Mouse (Mus musculus) forebrain, postnatal 0 days (tissue): ENCODE results near the gene Mtx1. TPM values are rescaled to one million over a fixed set of nuclear protein-coding genes. Genes with fewer than 3 reads are reported as not detected.

Experiments
- ATAC-seq: fragments of 200-750 bp; cut with Nextera tagmentation; 2 replicates; pipeline ENCODE4 v1.8.0; 2017; ENCODE audit warnings: mild to moderate bottlenecking, moderate library complexity
- DNase-seq: peaks from one replicate; pipeline ENCODE4 v3.0.0-alpha.2; 2015
- H3K27ac ChIP-seq: fragments of 300-500 bp; sonication (generic); 2 replicates; pipeline ENCODE4 v1.5.1; 2014; ENCODE audit warnings: low read depth, mild to moderate bottlenecking, antibody characterized with exemption, low read length, moderate library complexity, mixed read lengths
- H3K27me3 ChIP-seq: fragments of 300-500 bp; sonication (generic); 2 replicates; pipeline ENCODE4 v1.6.1; 2014; ENCODE audit warnings: mild to moderate bottlenecking, low read length, mixed read lengths; ENCODE audit not compliant: insufficient read depth
- H3K36me3 ChIP-seq: fragments of 300-500 bp; sonication (generic); 2 replicates; pipeline ENCODE4 v1.6.1; 2014; ENCODE audit warnings: mild to moderate bottlenecking, moderate library complexity; ENCODE audit not compliant: insufficient read depth
- H3K4me1 ChIP-seq: fragments of 300-500 bp; sonication (generic); 2 replicates; pipeline ENCODE4 v1.6.1; 2014; ENCODE audit warnings: antibody characterized with exemption; ENCODE audit not compliant: insufficient read depth
- H3K4me2 ChIP-seq: fragments of 300-500 bp; sonication (generic); 2 replicates; pipeline ENCODE4 v1.6.1; 2014; ENCODE audit warnings: low read depth, mild to moderate bottlenecking, moderate library complexity
- H3K4me3 ChIP-seq: fragments of 300-500 bp; sonication (generic); 2 replicates; pipeline ENCODE4 v1.5.1; 2014; ENCODE audit warnings: low read depth, low read length, mixed read lengths
- H3K9ac ChIP-seq: fragments of 300-500 bp; sonication (generic); 2 replicates; pipeline ENCODE4 v1.6.1; 2014; ENCODE audit warnings: mild to moderate bottlenecking
- H3K9me3 ChIP-seq: fragments of 300-500 bp; sonication (generic); 2 replicates; pipeline ENCODE4 v1.6.1; 2016; ENCODE audit warnings: low read length
- CTCF ChIP-seq: sonication (generic); IDR thresholded peaks from 2 replicates; pipeline ENCODE4 v1.5.1; 2016; ENCODE audit warnings: antibody characterized with exemption, control low read depth, low read depth
- WGBS: fragments of 180-500 bp; shearing (Covaris S2); extraction: QIAGEN DNeasy Blood & Tissue Kit; methylation state at CpG from one replicate; pipeline ENCODE4 v1.1.7; 2014; 5-methylcytosine and 5-hydroxymethylcytosine counted together
- polyA plus RNA-seq: library from polyadenylated mRNA; unstranded; fragments of >200 nt; fragmentation: Nextera tagmentation; extraction: Ambion mirVana; gene quantifications from 2 replicates; pipeline ENCODE4 v1.2.1, GENCODE M21; 2015
- total RNA-seq: library from RNA; depleted of rRNA; stranded (reverse); fragments of >200 nt; gene quantifications from 2 replicates; pipeline ENCODE4 v1.2.3, GENCODE M21; 2014

Gene Mtx1
- total and polyA plus RNA-seq, 2 experiments from 2014 or later, result 167 to 199 TPM

- 62% methylated on average over 6 of the region's 6 CpGs for WGBS
- Histone ChIP-seq H3K27ac (peak overlapping the region; percentile 89), H3K4me1 (peaks cover 15% of the 10 kb centered on the region; the same call in 1 of the 2 replicates), H3K4me2 (peak overlapping the region; percentile 93), H3K27me3 (no peaks in the 10 kb centered on the region), H3K36me3 (peaks cover 51% of the 10 kb centered on the region), H3K9me3 (no peaks in the 10 kb centered on the region), H3K9ac (peak overlapping the region; percentile 85), H3K4me3 (peak overlapping the region; percentile 65)
- DNase-seq (peak; percentile 39), ATAC-seq (no peak)
- no peak for TF ChIP-seq CTCF
Measured at GRCm38 (mm10) chr3:89183959-89184315, 43.0 kb downstream of the Mtx1 start.

- H3K36me3 ChIP-seq, result peaks cover 47% of the 10 kb centered on the region
- H3K4me1 ChIP-seq, result peaks cover 20% of the 10 kb centered on the region
- peak; percentile 34; the same call in 1 of the 2 replicates for TF ChIP-seq CTCF
- peak within 1 kb of the TSS; percentile 93 for H3K4me2 ChIP-seq
- ATAC-seq (peak; percentile 98), DNase-seq (peak; percentile 90)
- H3K9me3 ChIP-seq, result no peaks in the 10 kb centered on the region
- peak within 1 kb of the TSS; percentile 85 for H3K9ac ChIP-seq
- peak within 1 kb of the TSS; percentile 89 for H3K27ac ChIP-seq
- 5% methylated on average over 39 of the region's 39 CpGs for WGBS
- H3K4me3 ChIP-seq, result peak within 1 kb of the TSS; percentile 65
- H3K27me3 ChIP-seq, result no peaks in the 10 kb centered on the region
Measured at GRCm38 (mm10) chr3:89183058-89183958, 43.6 kb downstream of the Mtx1 start, which contains the start of gene Fam189b. Gene Fam189b (plus strand): TSS chr3:89183143.

- Histone ChIP-seq H3K4me1 (peaks cover 23% of the 10 kb centered on the region), H3K9ac (peak overlapping the region; percentile 85), H3K27ac (peak overlapping the region; percentile 89), H3K4me3 (peak overlapping the region; percentile 65), H3K27me3 (no peaks in the 10 kb centered on the region), H3K36me3 (peaks cover 40% of the 10 kb centered on the region), H3K9me3 (no peaks in the 10 kb centered on the region), H3K4me2 (peak overlapping the region; percentile 93)
- ATAC-seq (0 out of 2 replicates have a peak, but pooled peaks have one; percentile 2), DNase-seq (no peak)
- 48% methylated on average over 7 of the region's 7 CpGs for WGBS
- no peak for TF ChIP-seq CTCF
Measured at GRCm38 (mm10) chr3:89182531-89183057, 44.3 kb downstream of the Mtx1 start.

GRCm38 (mm10) chr3:89181749-89182500 is 45.0 kb downstream of the Mtx1 start:
- Histone ChIP-seq H3K4me2 (no peak overlapping the region), H3K9ac (no peak overlapping the region), H3K27me3 (no peaks in the 10 kb centered on the region), H3K4me3 (no peak overlapping the region), H3K4me1 (peaks cover 23% of the 10 kb centered on the region), H3K36me3 (peaks cover 34% of the 10 kb centered on the region), H3K27ac (peak overlapping the region; percentile 89; the same call in 1 of the 2 replicates), H3K9me3 (no peaks in the 10 kb centered on the region)
- no peak for TF ChIP-seq CTCF
- ATAC-seq (no peak), DNase-seq (no peak)
- WGBS, result 95% methylated on average over 27 of the region's 27 CpGs

GRCm38 (mm10) chr3:89179056-89179455 is 47.8 kb downstream of the Mtx1 start:
- Histone ChIP-seq H3K4me1 (peaks cover 14% of the 10 kb centered on the region), H3K4me2 (no peak overlapping the region), H3K9ac (no peak overlapping the region), H3K9me3 (no peaks in the 10 kb centered on the region), H3K4me3 (no peak overlapping the region), H3K27me3 (no peaks in the 10 kb centered on the region), H3K27ac (no peak overlapping the region), H3K36me3 (peaks cover 58% of the 10 kb centered on the region)
- TF ChIP-seq CTCF, result no peak
- DNase-seq (no peak), ATAC-seq (no peak)
- WGBS, result 91% methylated on average over 11 of the region's 11 CpGs

- no peak for ATAC-seq
- Histone ChIP-seq H3K36me3 (peaks cover 68% of the 10 kb centered on the region), H3K27me3 (no peaks in the 10 kb centered on the region), H3K4me1 (peaks cover 8% of the 10 kb centered on the region), H3K9me3 (no peaks in the 10 kb centered on the region), H3K4me3 (peak overlapping the region; percentile 72), H3K27ac (no peak overlapping the region), H3K9ac (peak overlapping the region; percentile 70), H3K4me2 (peak overlapping the region; percentile 78)
- no peak for DNase-seq
- WGBS, result 8% methylated on average over 6 of the region's 6 CpGs
- TF ChIP-seq CTCF, result no peak
Measured at GRCm38 (mm10) chr3:89178107-89178385, 48.8 kb downstream of the Mtx1 start.
